Mouse (Mus musculus): ENCODE measurements around the gene Iqch. TPM values are rescaled to one million over a fixed set of nuclear protein-coding genes. Genes with fewer than 3 reads are reported as not detected.

Gene Iqch
- polyA plus RNA-seq, 1 experiment from 2014 or later, result 0.09 TPM

- 88% methylated on average over 7 of the region's 7 CpGs for WGBS
- H3K9me3 ChIP-seq (ENCODE audit: control insufficient read depth, low read length), result no peaks in the 10 kb centered on the region
- DNase-seq (ENCODE audit: low spot score), result no peak
These were observed 61.0 kb downstream of the Iqch start for GRCm38 (mm10) chr9:63541301-63541700.

GRCm38 (mm10) chr9:63537489-63537888 is 64.8 kb downstream of the Iqch start:
- 77% methylated on average over 4 of the region's 4 CpGs for WGBS
- Histone ChIP-seq H3K27ac (ENCODE audit: low read depth) (no peak overlapping the region), H3K36me3 (ENCODE audit: control insufficient read depth, insufficient read depth, low read length) (no peaks in the 10 kb centered on the region), H3K9ac (ENCODE audit: low read length) (no peak overlapping the region), H3K27me3 (replicated peaks; ENCODE audit: control insufficient read depth, insufficient read depth, low read length) (no peaks in the 10 kb centered on the region), H3K4me3 (ENCODE audit: low read depth, low read length) (no peak overlapping the region), H3K9me3 (ENCODE audit: control insufficient read depth, low read length) (no peaks in the 10 kb centered on the region), H3K4me1 (replicated peaks; ENCODE audit: control insufficient read depth, insufficient read depth, low read length) (peaks cover 4% of the 10 kb centered on the region), H3K4me2 (ENCODE audit: low read length) (no peak overlapping the region)
- no peak for ATAC-seq (replicated peaks; ENCODE audit: low FRiP score, low TSS enrichment, low read depth)
- DNase-seq (ENCODE audit: low spot score), result no peak

More at GRCm38 (mm10) chr9:63541301-63541700, 61.0 kb downstream of the Iqch start:
- Histone ChIP-seq H3K27ac (ENCODE audit: low read depth) (no peak overlapping the region), H3K27me3 (replicated peaks; ENCODE audit: control insufficient read depth, insufficient read depth, low read length) (no peaks in the 10 kb centered on the region), H3K36me3 (ENCODE audit: control insufficient read depth, insufficient read depth, low read length) (no peaks in the 10 kb centered on the region), H3K9ac (ENCODE audit: low read length) (no peak overlapping the region), H3K4me1 (replicated peaks; ENCODE audit: control insufficient read depth, insufficient read depth, low read length) (no peaks in the 10 kb centered on the region), H3K4me2 (ENCODE audit: low read length) (no peak overlapping the region), H3K4me3 (ENCODE audit: low read depth, low read length) (no peak overlapping the region)
- no peak for ATAC-seq (replicated peaks; ENCODE audit: low FRiP score, low TSS enrichment, low read depth)

- Histone ChIP-seq H3K9ac (ENCODE audit: low read length) (no peak overlapping the region), H3K27ac (ENCODE audit: low read depth) (no peak overlapping the region), H3K4me1 (replicated peaks; ENCODE audit: control insufficient read depth, insufficient read depth, low read length) (peaks cover 4% of the 10 kb centered on the region), H3K4me3 (ENCODE audit: low read depth, low read length) (no peak overlapping the region), H3K27me3 (replicated peaks; ENCODE audit: control insufficient read depth, insufficient read depth, low read length) (no peaks in the 10 kb centered on the region), H3K4me2 (ENCODE audit: low read length) (no peak overlapping the region), H3K9me3 (ENCODE audit: control insufficient read depth, low read length) (no peaks in the 10 kb centered on the region), H3K36me3 (ENCODE audit: control insufficient read depth, insufficient read depth, low read length) (no peaks in the 10 kb centered on the region)
- WGBS, result 77% methylated on average over 6 of the region's 6 CpGs
- no peak for ATAC-seq (replicated peaks; ENCODE audit: low FRiP score, low TSS enrichment, low read depth)
- DNase-seq (ENCODE audit: low spot score), result no peak
These were observed 67.3 kb downstream of the Iqch start for GRCm38 (mm10) chr9:63535042-63535441.

GRCm38 (mm10) chr9:63534371-63534780 is 67.9 kb downstream of the Iqch start:
- no peak overlapping the region for H3K4me2 ChIP-seq (ENCODE audit: low read length)
- H3K9ac ChIP-seq (ENCODE audit: low read length), result no peak overlapping the region
- DNase-seq (ENCODE audit: low spot score) (no peak), ATAC-seq (replicated peaks; ENCODE audit: low FRiP score, low TSS enrichment, low read depth) (no peak)
- no peaks in the 10 kb centered on the region for H3K36me3 ChIP-seq (ENCODE audit: control insufficient read depth, insufficient read depth, low read length)
- H3K27ac ChIP-seq (ENCODE audit: low read depth), result no peak overlapping the region
- H3K4me1 ChIP-seq (replicated peaks; ENCODE audit: control insufficient read depth, insufficient read depth, low read length), result peaks cover 4% of the 10 kb centered on the region
- H3K27me3 ChIP-seq (replicated peaks; ENCODE audit: control insufficient read depth, insufficient read depth, low read length), result no peaks in the 10 kb centered on the region
- no peak overlapping the region for H3K4me3 ChIP-seq (ENCODE audit: low read depth, low read length)
- 28% methylated on average over 7 of the region's 7 CpGs for WGBS
- no peaks in the 10 kb centered on the region for H3K9me3 ChIP-seq (ENCODE audit: control insufficient read depth, low read length)

- DNase-seq (ENCODE audit: low spot score), result no peak
- H3K36me3 ChIP-seq (ENCODE audit: control insufficient read depth, insufficient read depth, low read length), result no peaks in the 10 kb centered on the region
These were observed 69.2 kb downstream of the Iqch start for GRCm38 (mm10) chr9:63532966-63533711.

GRCm38 (mm10) chr9:63523937-63524253 is 78.4 kb downstream of the Iqch start:
- no peaks in the 10 kb centered on the region for H3K36me3 ChIP-seq (ENCODE audit: control insufficient read depth, insufficient read depth, low read length)
- WGBS, result 88% methylated on average over 2 of the region's 2 CpGs

More at GRCm38 (mm10) chr9:63532966-63533711, 69.2 kb downstream of the Iqch start:
- Histone ChIP-seq H3K27ac (ENCODE audit: low read depth) (no peak overlapping the region), H3K4me3 (ENCODE audit: low read depth, low read length) (no peak overlapping the region), H3K4me2 (ENCODE audit: low read length) (no peak overlapping the region), H3K27me3 (replicated peaks; ENCODE audit: control insufficient read depth, insufficient read depth, low read length) (no peaks in the 10 kb centered on the region), H3K4me1 (replicated peaks; ENCODE audit: control insufficient read depth, insufficient read depth, low read length) (peaks cover 4% of the 10 kb centered on the region), H3K9ac (ENCODE audit: low read length) (no peak overlapping the region), H3K9me3 (ENCODE audit: control insufficient read depth, low read length) (no peaks in the 10 kb centered on the region)
- ATAC-seq (replicated peaks; ENCODE audit: low FRiP score, low TSS enrichment, low read depth), result no peak
- WGBS, result 64% methylated on average over 9 of the region's 9 CpGs

GRCm38 (mm10) chr9:63523251-63523936 is 78.9 kb downstream of the Iqch start:
- Histone ChIP-seq H3K9me3 (ENCODE audit: control insufficient read depth, low read length) (no peaks in the 10 kb centered on the region), H3K36me3 (ENCODE audit: control insufficient read depth, insufficient read depth, low read length) (no peaks in the 10 kb centered on the region), H3K4me3 (ENCODE audit: low read depth, low read length) (no peak overlapping the region), H3K9ac (ENCODE audit: low read length) (no peak overlapping the region), H3K27me3 (replicated peaks; ENCODE audit: control insufficient read depth, insufficient read depth, low read length) (no peaks in the 10 kb centered on the region), H3K27ac (ENCODE audit: low read depth) (no peak overlapping the region), H3K4me2 (ENCODE audit: low read length) (no peak overlapping the region), H3K4me1 (replicated peaks; ENCODE audit: control insufficient read depth, insufficient read depth, low read length) (no peaks in the 10 kb centered on the region)
- WGBS, result 86% methylated on average over 14 of the region's 14 CpGs
- DNase-seq (ENCODE audit: low spot score) (no peak), ATAC-seq (replicated peaks; ENCODE audit: low FRiP score, low TSS enrichment, low read depth) (no peak)

More at GRCm38 (mm10) chr9:63523937-63524253, 78.4 kb downstream of the Iqch start:
- Histone ChIP-seq H3K4me1 (replicated peaks; ENCODE audit: control insufficient read depth, insufficient read depth, low read length) (no peaks in the 10 kb centered on the region), H3K9ac (ENCODE audit: low read length) (no peak overlapping the region), H3K9me3 (ENCODE audit: control insufficient read depth, low read length) (no peaks in the 10 kb centered on the region), H3K4me2 (ENCODE audit: low read length) (no peak overlapping the region), H3K27ac (ENCODE audit: low read depth) (no peak overlapping the region), H3K4me3 (ENCODE audit: low read depth, low read length) (no peak overlapping the region), H3K27me3 (replicated peaks; ENCODE audit: control insufficient read depth, insufficient read depth, low read length) (no peaks in the 10 kb centered on the region)
- DNase-seq (ENCODE audit: low spot score) (no peak), ATAC-seq (replicated peaks; ENCODE audit: low FRiP score, low TSS enrichment, low read depth) (no peak)

- Histone ChIP-seq H3K27ac (ENCODE audit: low read depth) (no peak overlapping the region), H3K9me3 (ENCODE audit: control insufficient read depth, low read length) (no peaks in the 10 kb centered on the region), H3K36me3 (ENCODE audit: control insufficient read depth, insufficient read depth, low read length) (no peaks in the 10 kb centered on the region), H3K4me3 (ENCODE audit: low read depth, low read length) (no peak overlapping the region), H3K27me3 (replicated peaks; ENCODE audit: control insufficient read depth, insufficient read depth, low read length) (no peaks in the 10 kb centered on the region), H3K4me1 (replicated peaks; ENCODE audit: control insufficient read depth, insufficient read depth, low read length) (no peaks in the 10 kb centered on the region), H3K9ac (ENCODE audit: low read length) (no peak overlapping the region), H3K4me2 (ENCODE audit: low read length) (no peak overlapping the region)
- DNase-seq (ENCODE audit: low spot score) (no peak), ATAC-seq (replicated peaks; ENCODE audit: low FRiP score, low TSS enrichment, low read depth) (no peak)
- WGBS, result 58% methylated on average over 5 of the region's 5 CpGs
These were observed 89.4 kb downstream of the Iqch start for GRCm38 (mm10) chr9:63512851-63513250.

- DNase-seq (ENCODE audit: low spot score) (no peak), ATAC-seq (replicated peaks; ENCODE audit: low FRiP score, low TSS enrichment, low read depth) (no peak)
- Histone ChIP-seq H3K4me1 (replicated peaks; ENCODE audit: control insufficient read depth, insufficient read depth, low read length) (no peaks in the 10 kb centered on the region), H3K27me3 (replicated peaks; ENCODE audit: control insufficient read depth, insufficient read depth, low read length) (no peaks in the 10 kb centered on the region), H3K9ac (ENCODE audit: low read length) (no peak overlapping the region), H3K9me3 (ENCODE audit: control insufficient read depth, low read length) (no peaks in the 10 kb centered on the region), H3K36me3 (ENCODE audit: control insufficient read depth, insufficient read depth, low read length) (no peaks in the 10 kb centered on the region), H3K27ac (ENCODE audit: low read depth) (no peak overlapping the region), H3K4me2 (ENCODE audit: low read length) (no peak overlapping the region), H3K4me3 (ENCODE audit: low read depth, low read length) (no peak overlapping the region)
- WGBS, result 80% methylated on average over 4 of the region's 4 CpGs
These were observed 91.3 kb downstream of the Iqch start for GRCm38 (mm10) chr9:63511034-63511433.

All from intestine, embryonic 14.5 days (tissue).